Mouse (Mus musculus) embryonic facial prominence, embryonic 10.5 days (tissue): ENCODE measurements around the gene Sorbs1. TPM values are rescaled to one million over a fixed set of nuclear protein-coding genes. Genes with fewer than 3 reads are reported as not detected.

Experiments
- DNase-seq: peaks from one replicate; pipeline ENCODE4 v3.0.0-alpha.2; 2017; ENCODE audit warnings: low spot score
- H3K27ac ChIP-seq: fragments of 300-500 bp; sonication (generic); replicated peaks from 2 replicates; pipeline ENCODE4 v1.5.1; 2016; ENCODE audit warnings: mild to moderate bottlenecking
- H3K27me3 ChIP-seq: fragments of 300-500 bp; sonication (generic); replicated peaks from 2 replicates; pipeline ENCODE4 v1.6.1; 2016; ENCODE audit warnings: low read depth, mild to moderate bottlenecking; ENCODE audit not compliant: poor library complexity, severe bottlenecking
- H3K36me3 ChIP-seq: fragments of 300-500 bp; sonication (generic); replicated peaks from 2 replicates; pipeline ENCODE4 v1.6.1; 2016; ENCODE audit warnings: mild to moderate bottlenecking, moderate library complexity
- H3K4me1 ChIP-seq: fragments of 300-500 bp; sonication (generic); 2 replicates; pipeline ENCODE4 v1.6.1; 2016
- H3K4me3 ChIP-seq: fragments of 300-500 bp; sonication (generic); 2 replicates; pipeline ENCODE4 v1.5.1; 2016; ENCODE audit warnings: mild to moderate bottlenecking, moderate library complexity
- H3K9me3 ChIP-seq: fragments of 300-500 bp; sonication (generic); 2 replicates; pipeline ENCODE4 v1.6.1; 2016; ENCODE audit warnings: mild to moderate bottlenecking
- WGBS: fragments of 180-500 bp; shearing (Covaris S2); methylation state at CpG from one replicate; pipeline ENCODE4 v1.1.7; 2016; 5-methylcytosine and 5-hydroxymethylcytosine counted together
- polyA plus RNA-seq: library from polyadenylated mRNA; unstranded; fragments of >200 nt; fragmentation: Nextera tagmentation; extraction: Ambion mirVana; gene quantifications from 2 replicates; pipeline ENCODE4 v1.2.1, GENCODE M21; 2016

Gene Sorbs1
- polyA plus RNA-seq, 1 experiment from 2014 or later: 40.7 TPM

DNA sequence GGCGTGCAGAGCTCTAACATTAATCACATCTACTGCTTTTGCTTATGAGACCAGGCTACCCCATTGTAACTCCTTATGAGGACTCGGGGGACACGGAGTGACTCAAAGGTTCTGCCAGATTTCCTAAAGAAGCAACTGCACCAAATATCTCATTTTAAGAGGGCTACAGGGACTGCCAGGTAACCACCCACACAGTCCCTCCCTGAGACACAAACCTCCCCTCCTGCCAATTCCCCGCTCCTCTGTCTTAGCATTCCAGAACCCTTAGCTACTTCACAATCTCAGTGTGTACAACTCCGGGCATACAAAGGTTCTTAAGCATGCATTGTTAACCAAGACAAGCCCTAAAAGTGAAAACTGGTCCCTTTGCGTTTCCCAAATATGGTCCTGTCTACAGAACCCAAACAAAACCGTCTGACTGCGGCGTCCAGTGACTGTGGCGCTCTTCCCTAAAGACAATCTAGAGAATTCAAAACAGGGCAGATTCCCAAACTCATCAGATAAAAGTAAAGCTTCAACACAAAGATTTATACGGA lies 104.0 kb downstream of the Sorbs1 start:
- H3K27me3 ChIP-seq: no peaks in the 10 kb centered on the region
- no peaks in the 10 kb centered on the region for H3K9me3 ChIP-seq
- 90% methylated on average over 11 of the region's 11 CpGs for WGBS
- peaks cover 20% of the 10 kb centered on the region for H3K4me1 ChIP-seq
- no peak overlapping the region for H3K4me3 ChIP-seq
- no peak for DNase-seq
- H3K27ac ChIP-seq: 0 out of 2 replicates have a peak overlapping the region, but pooled peaks have one; percentile 54
- no peaks in the 10 kb centered on the region for H3K36me3 ChIP-seq

- WGBS: 79% methylated on average over 2 of the region's 2 CpGs
- Histone ChIP-seq H3K4me1 (peaks cover 13% of the 10 kb centered on the region), H3K9me3 (no peaks in the 10 kb centered on the region), H3K27ac (no peak overlapping the region), H3K27me3 (no peaks in the 10 kb centered on the region), H3K4me3 (no peak overlapping the region), H3K36me3 (no peaks in the 10 kb centered on the region)
- no peak for DNase-seq
Measured at GRCm38 (mm10) chr19:40407186-40407585, 106.4 kb downstream of the Sorbs1 start.

DNA sequence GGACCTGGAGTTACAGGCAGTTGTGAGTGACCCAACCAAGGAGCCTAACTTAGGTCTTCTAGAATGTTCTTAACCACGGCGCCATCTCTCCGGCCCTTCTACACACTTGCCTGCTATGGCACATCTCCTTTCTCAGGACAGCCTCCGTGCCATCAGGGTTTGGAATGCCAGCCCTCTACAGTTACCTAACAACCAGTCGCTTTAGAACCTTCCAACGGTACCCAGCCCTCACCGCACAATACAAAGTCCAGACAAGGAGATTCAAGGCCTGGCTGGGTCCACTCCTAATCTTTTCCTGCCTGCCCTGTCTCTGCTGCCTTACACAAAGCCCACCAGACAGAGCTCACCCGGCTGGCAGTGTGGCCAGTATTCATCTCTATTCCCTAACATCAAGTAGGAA lies 106.9 kb downstream of the Sorbs1 start:
- H3K4me3 ChIP-seq: no peak overlapping the region
- no peak for DNase-seq
- no peaks in the 10 kb centered on the region for H3K27me3 ChIP-seq
- H3K9me3 ChIP-seq: no peaks in the 10 kb centered on the region
- peaks cover 13% of the 10 kb centered on the region for H3K4me1 ChIP-seq
- 94% methylated on average over 8 of the region's 8 CpGs for WGBS
- no peak overlapping the region for H3K27ac ChIP-seq
- no peaks in the 10 kb centered on the region for H3K36me3 ChIP-seq

DNA sequence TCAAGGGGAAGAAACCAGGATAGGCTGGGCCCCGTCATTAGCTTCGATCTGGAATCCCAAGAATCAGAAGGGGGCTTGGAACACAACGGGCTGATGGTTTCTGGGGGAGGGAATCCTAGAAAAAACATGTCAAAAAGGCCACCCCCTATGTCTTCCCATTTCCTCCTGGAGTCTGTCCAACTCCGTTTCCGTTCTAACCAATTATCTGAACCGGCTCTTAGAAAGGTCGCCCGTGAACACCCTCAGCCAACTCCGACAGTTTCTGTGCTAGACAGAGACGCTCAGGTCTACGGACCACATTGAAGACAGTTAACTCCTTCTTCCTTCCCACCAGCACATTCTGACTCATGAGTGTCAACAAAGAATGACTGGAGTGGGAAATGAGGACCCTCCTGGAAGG lies 107.8 kb downstream of the Sorbs1 start:
- Histone ChIP-seq H3K27me3 (no peaks in the 10 kb centered on the region), H3K4me1 (peaks cover 14% of the 10 kb centered on the region), H3K36me3 (no peaks in the 10 kb centered on the region), H3K9me3 (no peaks in the 10 kb centered on the region), H3K27ac (peak overlapping the region; percentile 30; the same call in 1 of the 2 replicates), H3K4me3 (no peak overlapping the region)
- DNase-seq: no peak
- WGBS: 70% methylated on average over 11 of the region's 11 CpGs

DNA sequence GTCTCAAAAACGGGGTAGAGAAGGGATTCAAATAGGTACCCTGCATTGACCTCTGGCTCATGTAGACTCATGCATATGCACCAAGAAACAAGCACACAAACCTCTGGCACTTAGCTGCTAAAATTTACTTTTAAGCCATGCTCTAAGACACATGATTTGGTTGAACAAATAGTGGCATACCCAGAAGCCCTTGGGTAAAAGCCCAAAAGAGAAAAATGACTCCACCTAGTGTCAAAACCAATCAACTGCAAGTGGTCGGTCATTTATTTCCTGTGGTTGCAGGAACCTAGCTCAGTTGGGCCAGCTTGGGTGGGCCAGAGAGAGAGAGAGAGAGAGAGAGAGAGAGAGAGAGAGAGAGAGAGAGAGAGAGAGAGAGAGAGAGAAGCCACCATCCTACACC lies 109.0 kb downstream of the Sorbs1 start:
- H3K9me3 ChIP-seq: no peaks in the 10 kb centered on the region
- no peak overlapping the region for H3K4me3 ChIP-seq
- no peaks in the 10 kb centered on the region for H3K27me3 ChIP-seq
- DNase-seq: no peak
- WGBS: 79% methylated on average over 2 of the region's 2 CpGs
- no peak overlapping the region for H3K27ac ChIP-seq
- H3K4me1 ChIP-seq: peaks cover 20% of the 10 kb centered on the region
- no peaks in the 10 kb centered on the region for H3K36me3 ChIP-seq

DNA sequence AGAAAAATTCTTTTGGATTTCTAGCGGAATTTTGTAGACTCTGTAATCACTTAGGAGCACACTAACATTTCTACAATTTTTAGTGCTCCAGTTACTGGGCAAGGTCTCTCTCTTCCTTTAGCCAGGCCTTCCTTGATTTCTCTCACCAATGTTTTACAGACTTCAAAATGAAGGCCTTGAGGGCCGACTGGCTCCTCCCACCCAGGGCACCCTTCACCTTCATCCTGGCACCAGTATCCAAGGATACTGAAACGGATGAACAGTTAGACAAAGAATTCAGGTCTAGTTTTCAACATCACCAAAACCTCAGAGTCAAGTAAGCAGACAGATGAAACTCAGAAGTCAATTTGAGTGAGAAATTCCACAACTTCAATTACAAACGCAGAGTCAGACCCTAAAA lies 109.6 kb downstream of the Sorbs1 start:
- no peak overlapping the region for H3K27ac ChIP-seq
- no peaks in the 10 kb centered on the region for H3K9me3 ChIP-seq
- H3K27me3 ChIP-seq: no peaks in the 10 kb centered on the region
- no peaks in the 10 kb centered on the region for H3K36me3 ChIP-seq
- no peak overlapping the region for H3K4me3 ChIP-seq
- 88% methylated on average over 4 of the region's 4 CpGs for WGBS
- peaks cover 20% of the 10 kb centered on the region for H3K4me1 ChIP-seq
- DNase-seq: no peak

- Histone ChIP-seq H3K4me3 (no peak overlapping the region), H3K36me3 (no peaks in the 10 kb centered on the region), H3K4me1 (peaks cover 20% of the 10 kb centered on the region), H3K9me3 (no peaks in the 10 kb centered on the region), H3K27ac (no peak overlapping the region), H3K27me3 (no peaks in the 10 kb centered on the region)
- DNase-seq: no peak
- 86% methylated on average over 15 of the region's 15 CpGs for WGBS
Measured at GRCm38 (mm10) chr19:40402155-40402963, 111.2 kb downstream of the Sorbs1 start.

DNA sequence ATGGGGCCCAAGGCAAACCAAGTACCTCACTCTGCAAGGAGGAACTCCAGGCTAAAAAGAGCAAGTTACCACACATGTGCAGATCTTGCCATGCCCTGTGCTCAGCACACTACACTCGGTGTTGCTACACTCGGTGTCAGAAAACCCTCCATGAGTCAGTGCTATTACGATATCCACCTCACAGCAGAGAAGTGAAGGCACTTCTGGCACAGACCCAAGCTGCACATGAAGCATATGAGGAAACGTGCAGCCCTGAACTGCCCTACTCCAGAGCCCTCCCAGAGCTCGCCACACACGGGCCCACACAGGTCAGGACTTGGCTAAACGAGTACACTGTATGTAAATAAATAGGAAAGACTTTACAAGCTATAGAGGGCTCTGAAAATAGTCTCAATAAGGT lies 112.4 kb downstream of the Sorbs1 start:
- peaks cover 20% of the 10 kb centered on the region for H3K4me1 ChIP-seq
- no peaks in the 10 kb centered on the region for H3K9me3 ChIP-seq
- WGBS: 91% methylated on average over 7 of the region's 7 CpGs
- H3K36me3 ChIP-seq: no peaks in the 10 kb centered on the region
- H3K27me3 ChIP-seq: no peaks in the 10 kb centered on the region
- no peak for DNase-seq
- no peak overlapping the region for H3K4me3 ChIP-seq
- no peak overlapping the region for H3K27ac ChIP-seq

- Histone ChIP-seq H3K4me3 (no peak overlapping the region), H3K27ac (no peak overlapping the region), H3K9me3 (no peaks in the 10 kb centered on the region), H3K4me1 (peaks cover 19% of the 10 kb centered on the region), H3K27me3 (no peaks in the 10 kb centered on the region), H3K36me3 (no peaks in the 10 kb centered on the region)
- WGBS: 77% methylated on average over 11 of the region's 11 CpGs
- DNase-seq: no peak
Measured at GRCm38 (mm10) chr19:40400426-40401030, 113.1 kb downstream of the Sorbs1 start.

DNA sequence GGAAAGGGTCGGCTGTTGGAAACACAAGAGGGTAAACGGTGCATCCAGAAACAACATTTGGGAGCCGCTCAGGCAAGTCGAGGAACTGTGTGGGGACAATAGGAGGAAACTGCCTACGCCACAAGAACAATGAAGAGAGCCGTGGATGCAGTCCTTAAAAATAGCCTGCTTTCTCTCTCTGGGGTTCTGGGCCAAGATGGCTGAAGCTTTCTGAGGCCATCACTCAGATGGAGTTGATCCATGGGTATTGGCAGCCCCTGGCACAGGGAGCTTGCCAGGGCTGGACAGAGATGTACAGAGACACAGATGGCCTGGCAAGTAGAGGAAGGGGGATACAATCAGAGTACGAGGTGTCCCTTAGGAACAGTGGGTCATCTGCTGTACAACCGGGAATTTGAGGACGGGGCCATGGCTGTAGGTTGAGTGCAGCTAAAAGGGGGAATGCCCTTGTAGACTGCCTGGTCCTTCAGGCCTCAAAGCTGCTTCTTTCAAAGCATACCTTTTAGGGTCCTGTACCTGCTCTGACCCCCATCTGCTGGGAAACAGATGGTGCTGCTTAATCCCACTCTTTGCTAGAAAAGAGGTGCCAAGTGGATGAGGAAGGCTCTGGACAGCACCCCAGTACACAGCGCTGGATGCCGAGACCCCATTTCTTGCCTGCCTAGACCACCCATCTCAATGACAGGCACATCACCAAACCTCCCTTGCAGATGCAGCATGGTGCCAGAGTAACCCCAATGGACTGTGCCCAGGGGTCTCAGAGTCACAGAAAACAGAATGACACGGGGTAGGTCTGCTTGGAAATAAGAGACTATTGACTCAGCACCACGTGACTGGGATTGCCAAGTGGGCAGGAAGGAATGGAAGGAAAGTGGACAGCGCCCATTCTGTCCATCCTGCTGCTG lies 117.6 kb downstream of the Sorbs1 start:
- no peak overlapping the region for H3K27ac ChIP-seq
- no peaks in the 10 kb centered on the region for H3K9me3 ChIP-seq
- H3K36me3 ChIP-seq: 0 out of 2 replicates have a peak, but pooled peaks cover 3% of the 10 kb centered on the region
- 76% methylated on average over 14 of the region's 14 CpGs for WGBS
- no peaks in the 10 kb centered on the region for H3K27me3 ChIP-seq
- H3K4me1 ChIP-seq: peaks cover 20% of the 10 kb centered on the region
- H3K4me3 ChIP-seq: no peak overlapping the region
- DNase-seq: no peak

DNA sequence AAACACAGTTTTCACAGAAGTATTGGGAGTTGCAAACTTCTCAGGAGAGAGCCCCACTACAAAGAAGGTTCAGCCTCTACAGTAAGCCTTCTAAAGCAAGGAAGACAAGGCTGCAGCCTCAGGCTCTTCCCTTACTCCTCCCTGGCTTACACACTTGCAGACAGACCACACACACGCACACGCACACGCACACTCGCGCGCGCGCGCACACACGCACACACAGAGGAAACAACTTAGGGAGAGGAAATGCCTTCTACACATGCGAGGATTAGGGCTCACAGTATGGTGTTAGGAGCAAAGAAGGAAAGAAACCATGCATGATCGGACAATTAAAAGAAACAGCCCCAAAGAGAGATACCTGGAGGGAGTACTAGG lies 118.3 kb downstream of the Sorbs1 start:
- H3K27ac ChIP-seq: peak overlapping the region; percentile 3; the same call in 1 of the 2 replicates
- H3K9me3 ChIP-seq: no peaks in the 10 kb centered on the region
- no peak for DNase-seq
- peaks cover 13% of the 10 kb centered on the region for H3K4me1 ChIP-seq
- WGBS: 89% methylated on average over 12 of the region's 12 CpGs
- H3K36me3 ChIP-seq: 0 out of 2 replicates have a peak, but pooled peaks cover 3% of the 10 kb centered on the region
- no peak overlapping the region for H3K4me3 ChIP-seq
- H3K27me3 ChIP-seq: no peaks in the 10 kb centered on the region
